24 mouse cellular contexts compared by ENCODE assay signal in genomic region chr3:157787559-157788256, GRCm38 (mm10).
A peak's percentile ranks its signal among the peaks of the same experiment; 100 is the strongest.
DNase-seq lines count a peak whose midpoint lies in the region; ATAC-seq and TF ChIP-seq lines count a peak whose summit lies in the region.
"Had no signal": no experiment of that assay in that cellular context is flagged by ENCODE, and none has a peak within 500 bp of the region (broad histone marks: within the 10 kb centered on the region; RNA-seq: fewer than 3 reads in every experiment).

No protein-coding gene starts in this region.

- no peaks in the 10 kb centered on the region for H3K4me1 ChIP-seq in lung, embryonic 14.5 days (ENCODE audit: insufficient read depth)
- H3K4me1 ChIP-seq in embryonic facial prominence, embryonic 15.5 days, result no peaks in the 10 kb centered on the region
- H3K4me1 ChIP-seq in forebrain, postnatal 0 days (ENCODE audit: insufficient read depth), result no peaks in the 10 kb centered on the region

- H3K4me3 ChIP-seq in lung, embryonic 14.5 days (ENCODE audit: low read depth, low read length), result no peak overlapping the region
- no peak overlapping the region for H3K4me3 ChIP-seq in embryonic facial prominence, embryonic 15.5 days (replicated peaks)
- H3K4me3 ChIP-seq in forebrain, postnatal 0 days (ENCODE audit: low read depth, low read length), result no peak overlapping the region
- H3K4me3 ChIP-seq in left cerebral cortex, adult 2 months, result no peak overlapping the region
- H3K4me3 ChIP-seq: erythroblast, embryonic 14.5 days had no signal

- no peaks in the 10 kb centered on the region for H3K36me3 ChIP-seq in lung, embryonic 14.5 days (ENCODE audit: insufficient read depth)
- no peaks in the 10 kb centered on the region for H3K36me3 ChIP-seq in embryonic facial prominence, embryonic 15.5 days
- no peaks in the 10 kb centered on the region for H3K36me3 ChIP-seq in forebrain, postnatal 0 days (ENCODE audit: insufficient read depth)
- H3K36me3 ChIP-seq: G1E had no signal

- no peaks in the 10 kb centered on the region for H3K27me3 ChIP-seq in lung, embryonic 14.5 days (ENCODE audit: insufficient read depth, low read length)
- no peaks in the 10 kb centered on the region for H3K27me3 ChIP-seq in embryonic facial prominence, embryonic 15.5 days
- H3K27me3 ChIP-seq in forebrain, postnatal 0 days (ENCODE audit: insufficient read depth, low read length), result no peaks in the 10 kb centered on the region
- H3K27me3 ChIP-seq: CH12.LX had no signal

- H3K9me3 ChIP-seq in lung, embryonic 14.5 days (ENCODE audit: low read depth, low read length), result no peaks in the 10 kb centered on the region
- H3K9me3 ChIP-seq in embryonic facial prominence, embryonic 15.5 days (replicated peaks), result no peaks in the 10 kb centered on the region
- H3K9me3 ChIP-seq in forebrain, postnatal 0 days (ENCODE audit: low read length), result no peaks in the 10 kb centered on the region
- H3K9me3 ChIP-seq: G1E had no signal

- H3K9ac ChIP-seq in lung, embryonic 14.5 days, result no peak overlapping the region
- H3K9ac ChIP-seq in embryonic facial prominence, embryonic 15.5 days, result no peak overlapping the region
- H3K9ac ChIP-seq in forebrain, postnatal 0 days, result no peak overlapping the region

- peak; percentile 44; the same call in 1 of the 2 replicates for ATAC-seq in lung, embryonic 14.5 days (ENCODE audit: insufficient read depth)
- ATAC-seq in embryonic facial prominence, embryonic 15.5 days (ENCODE audit: insufficient number of reproducible peaks, low FRiP score, low TSS enrichment, low read depth), result 0 out of 2 replicates have a peak, but pooled peaks have one; percentile 7
- no peak for ATAC-seq in forebrain, postnatal 0 days
- ATAC-seq: hindbrain, embryonic 16.5 days; intestine, embryonic 16.5 days; lung, postnatal 0 days had no signal

- DNase-seq in kidney, adult 9 months, result peak; percentile 0
- no peak for DNase-seq in kidney, postnatal 4 days
- peak; percentile 36 for DNase-seq in lung, embryonic 14.5 days
- no peak for DNase-seq in lung, postnatal 14 days
- DNase-seq in forebrain, postnatal 0 days, result peak; percentile 37
- DNase-seq in left cerebral cortex, adult 2 months (ENCODE audit: extremely low spot score in 1 of 2, low spot score in 2 of 2), result no peak
- DNase-seq: adrenal gland, postnatal 25 days; B cell, adult 2 months; cerebellum, adult 11 months; gastrocnemius, postnatal 10 days; left cerebral cortex, postnatal 4 days; right cerebral cortex, adult 18-20 months; right cerebral cortex, postnatal 4 days; thymus, adult 2 months; thymus, postnatal 4 days had no signal

- TF ChIP-seq CTCF in lung, embryonic 14.5 days (IDR thresholded peaks at IDR 0.05; ENCODE audit: low read depth), result no peak
- TF ChIP-seq CTCF in forebrain, postnatal 0 days (IDR thresholded peaks at IDR 0.05; ENCODE audit: low read depth), result no peak
- no peak for TF ChIP-seq CTCF in left cerebral cortex, adult 2 months (IDR thresholded peaks at IDR 0.05)

- no peak overlapping the region for H3K4me2 ChIP-seq in lung, embryonic 14.5 days
- H3K4me2 ChIP-seq in embryonic facial prominence, embryonic 15.5 days (replicated peaks), result no peak overlapping the region
- no peak overlapping the region for H3K4me2 ChIP-seq in forebrain, postnatal 0 days (ENCODE audit: low read depth)
- H3K4me2 ChIP-seq: heart, embryonic 11.5 days; midbrain, embryonic 11.5 days had no signal

- no peak overlapping the region for H3K27ac ChIP-seq in lung, embryonic 14.5 days (ENCODE audit: low read depth)
- H3K27ac ChIP-seq in embryonic facial prominence, embryonic 15.5 days (replicated peaks), result no peak overlapping the region
- no peak overlapping the region for H3K27ac ChIP-seq in forebrain, postnatal 0 days (ENCODE audit: low read depth, low read length)
- no peak overlapping the region for H3K27ac ChIP-seq in left cerebral cortex, adult 2 months

- WGBS in lung, embryonic 14.5 days, result 40% methylated on average over 4 of the region's 4 CpGs
- 45% methylated on average over 4 of the region's 4 CpGs for WGBS in embryonic facial prominence, embryonic 15.5 days
- WGBS in forebrain, postnatal 0 days, result 35% methylated on average over 4 of the region's 4 CpGs

- intact Hi-C loops in left cerebral cortex, adult 2 months (cut with DNase I), result no loop called here

Comparison
In these comparisons a context has a peak if more than half of its experiments do, and no peak if none do; other contexts are left out.
1. DNase-seq: peak in kidney, adult 9 months (single experiment), lung, embryonic 14.5 days (single experiment) and forebrain, postnatal 0 days (single experiment); none in kidney, postnatal 4 days (0 of 2), lung, postnatal 14 days (single experiment) and left cerebral cortex, adult 2 months (0 of 2).